Mouse (Mus musculus) mature B cell (primary cell): ENCODE measurements at regions not wholly inside any gene's neighbourhood (a gene's known extent, or its start where the extent isn't known, plus 50 kb on each side); places are given as distances from the start of the nearest gene placed in this dataset.

Experiments
- in situ Hi-C: fragments of 300-500 bp; cut with MboI; formaldehyde crosslinking; loops from 2 replicates; pipeline ENCODE4 v1.14.3; 2019

- in situ Hi-C loops = loop anchor here (10.0 kb wide), 1 partner anchor 904 kb away; no protein-coding TSS in a partner anchor
Measured at GRCm38 (mm10) chr16:93458598-93459496, 145.0 kb downstream of the Setd4 start.

DNA sequence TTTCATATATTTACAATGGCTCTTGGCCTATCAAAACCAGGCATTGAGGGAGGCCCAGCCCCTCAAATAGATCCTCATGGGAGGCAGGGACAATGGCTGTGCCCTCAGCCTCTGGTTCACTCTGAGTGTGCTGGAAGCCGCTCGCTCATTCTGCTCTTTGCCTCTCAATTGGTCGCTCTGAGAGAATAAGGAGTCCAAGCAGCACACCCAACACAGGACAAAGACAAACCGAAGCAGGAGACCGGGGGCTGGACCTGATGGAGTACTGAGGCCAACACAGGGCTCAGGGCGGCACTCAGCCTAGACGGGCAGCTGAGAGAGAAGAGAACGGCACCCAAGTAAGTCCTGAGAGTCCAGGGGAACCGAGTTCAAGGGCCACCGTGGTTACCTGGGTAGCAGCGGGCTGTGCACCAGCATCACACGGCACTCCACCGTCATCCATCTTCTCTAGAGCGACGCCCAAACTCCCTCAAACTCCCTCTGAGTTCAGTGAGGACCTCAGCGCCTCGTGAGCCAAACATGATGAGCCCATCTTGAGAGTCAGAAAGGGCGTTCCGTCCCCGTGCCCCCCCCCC lies 145.8 kb downstream of the Setd4 start:
- in situ Hi-C loops = loop anchor here (10.0 kb wide), 1 partner anchor 903 kb away; no protein-coding TSS in a partner anchor

- in situ Hi-C loops = loop anchor here (10.0 kb wide), 1 partner anchor 902 kb away; no protein-coding TSS in a partner anchor
Measured at GRCm38 (mm10) chr16:93456706-93457425, 147.0 kb downstream of the Setd4 start.

GRCm38 (mm10) chr16:93454080-93454997 lies 149.5 kb downstream of the Setd4 start:
- in situ Hi-C loops = loop anchor here (10.0 kb wide), 1 partner anchor 900 kb away; no protein-coding TSS in a partner anchor

- in situ Hi-C loops = loop anchor here (10.0 kb wide), 1 partner anchor 898 kb away; no protein-coding TSS in a partner anchor
Measured at GRCm38 (mm10) chr16:93453056-93453455, 150.8 kb downstream of the Setd4 start.

GRCm38 (mm10) chr16:93450896-93451295 lies 153.0 kb downstream of the Setd4 start:
- in situ Hi-C loops = loop anchor here (10.0 kb wide), 1 partner anchor 896 kb away; no protein-coding TSS in a partner anchor

- in situ Hi-C loops = loop anchor here (10.0 kb wide), 1 partner anchor 895 kb away; no protein-coding TSS in a partner anchor
Measured at GRCm38 (mm10) chr16:93449925-93450324, 153.9 kb downstream of the Setd4 start.

GRCm38 (mm10) chr16:93448124-93448523 lies 155.7 kb downstream of the Setd4 start:
- in situ Hi-C loops = no loop called here

DNA sequence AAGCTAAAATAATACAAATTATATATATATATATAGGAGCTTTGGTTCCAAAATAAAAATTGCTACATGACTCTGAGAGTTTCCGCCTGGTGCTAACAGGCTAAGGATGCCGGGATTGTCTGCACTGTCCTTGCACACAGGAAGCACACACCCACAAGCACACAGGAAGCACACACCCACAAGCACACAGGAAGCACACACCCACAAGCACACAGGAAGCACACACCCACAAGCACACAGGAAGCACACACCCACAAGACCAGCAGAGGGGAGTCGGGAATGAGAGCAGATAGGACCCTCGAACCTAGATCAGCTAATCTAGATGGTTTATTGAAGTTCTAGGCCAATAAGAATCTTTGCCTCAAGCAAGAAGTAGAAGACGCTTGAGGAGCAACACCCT lies 156.9 kb downstream of the Setd4 start:
- in situ Hi-C loops = no loop called here

DNA sequence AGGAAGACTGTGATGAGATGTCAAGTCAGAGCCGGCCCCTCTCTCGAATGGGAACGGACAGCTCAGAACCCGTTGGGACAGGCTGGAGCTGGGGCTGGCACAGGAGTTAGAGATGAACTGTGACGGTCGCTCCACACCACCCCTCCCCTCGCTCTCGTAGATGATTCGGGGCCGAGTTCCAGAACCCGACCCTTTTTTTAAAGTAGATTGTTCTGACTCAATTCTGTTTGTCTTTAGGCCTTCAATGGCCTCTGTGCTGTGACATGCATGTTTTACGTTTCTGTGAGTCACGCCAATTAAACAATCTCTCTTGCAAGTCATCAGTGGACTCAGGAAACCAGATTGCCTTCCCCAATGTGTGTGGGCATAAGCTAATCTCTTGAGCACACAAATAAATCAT lies 157.7 kb downstream of the Setd4 start:
- in situ Hi-C loops = no loop called here

DNA sequence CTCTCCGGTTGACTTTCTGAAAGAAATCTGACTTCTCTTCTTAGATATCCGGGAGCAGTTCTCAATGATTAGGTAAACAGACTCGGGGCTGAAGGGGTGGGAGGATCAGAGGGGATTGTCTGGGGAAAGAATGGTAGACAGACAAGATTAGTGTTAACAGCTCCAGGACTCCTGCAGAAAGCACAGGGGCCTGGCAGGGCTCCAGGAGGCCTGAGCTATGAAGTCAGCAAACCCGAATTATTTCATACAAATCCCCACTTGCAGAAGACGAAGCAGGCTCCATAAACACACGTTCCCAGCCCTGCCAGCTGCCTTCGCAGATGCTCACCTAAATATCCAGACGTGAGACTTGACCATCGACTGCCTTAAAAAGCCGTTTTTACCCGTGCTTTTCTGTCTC lies 161.0 kb downstream of the Setd4 start:
- in situ Hi-C loops = no loop called here

GRCm38 (mm10) chr16:93437608-93438425 lies 166.0 kb downstream of the Setd4 start:
- in situ Hi-C loops = no loop called here

- in situ Hi-C loops = no loop called here
Measured at GRCm38 (mm10) chr16:93436732-93437131, 167.1 kb downstream of the Setd4 start.

DNA sequence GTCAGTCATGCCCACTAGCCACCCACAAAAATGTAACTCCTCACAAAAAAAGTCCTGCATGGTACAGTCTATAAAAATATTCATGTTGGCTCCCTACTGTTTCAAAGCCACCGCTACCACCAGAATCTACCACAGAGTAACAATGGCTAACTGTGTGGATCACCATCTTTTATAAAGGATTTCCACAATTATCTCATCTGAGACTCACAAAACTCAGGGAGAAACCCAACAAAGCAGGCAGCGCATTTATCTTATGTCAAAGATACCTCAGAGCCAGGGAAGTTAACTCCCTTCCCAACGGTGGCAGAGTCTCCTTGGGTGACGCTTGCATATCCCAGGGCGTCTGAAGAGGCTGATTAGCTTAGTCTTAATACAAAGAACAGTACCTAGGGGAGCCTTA lies 172.5 kb downstream of the Setd4 start:
- in situ Hi-C loops = no loop called here

GRCm38 (mm10) chr16:93429324-93429781 lies 174.5 kb downstream of the Setd4 start:
- in situ Hi-C loops = no loop called here

DNA sequence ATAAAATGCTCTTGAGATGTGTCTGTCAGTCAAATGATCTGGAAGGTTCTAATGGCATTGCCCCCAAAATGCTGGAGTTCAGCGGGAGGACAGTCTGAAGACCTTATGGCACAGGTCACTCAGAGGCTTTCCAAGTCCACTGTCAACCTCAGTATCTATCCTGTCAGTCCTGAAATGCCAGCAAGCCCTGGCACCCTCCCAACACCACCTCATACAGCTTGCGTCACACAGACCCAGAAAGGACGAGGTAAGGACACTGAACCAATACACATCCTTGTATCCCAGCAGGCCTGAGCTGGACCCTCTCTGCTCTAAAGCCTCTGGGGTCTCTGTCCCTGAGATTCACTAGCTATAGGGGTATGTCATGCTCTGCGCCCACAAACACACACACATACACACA lies 176.6 kb downstream of the Setd4 start:
- in situ Hi-C loops = no loop called here

GRCm38 (mm10) chr16:93425731-93426130 lies 178.1 kb downstream of the Setd4 start:
- in situ Hi-C loops = no loop called here

- in situ Hi-C loops = no loop called here
Measured at GRCm38 (mm10) chr16:93423174-93423573, 180.7 kb downstream of the Setd4 start.

- in situ Hi-C loops = no loop called here
Measured at GRCm38 (mm10) chr16:93422221-93422620, 181.6 kb downstream of the Setd4 start.

DNA sequence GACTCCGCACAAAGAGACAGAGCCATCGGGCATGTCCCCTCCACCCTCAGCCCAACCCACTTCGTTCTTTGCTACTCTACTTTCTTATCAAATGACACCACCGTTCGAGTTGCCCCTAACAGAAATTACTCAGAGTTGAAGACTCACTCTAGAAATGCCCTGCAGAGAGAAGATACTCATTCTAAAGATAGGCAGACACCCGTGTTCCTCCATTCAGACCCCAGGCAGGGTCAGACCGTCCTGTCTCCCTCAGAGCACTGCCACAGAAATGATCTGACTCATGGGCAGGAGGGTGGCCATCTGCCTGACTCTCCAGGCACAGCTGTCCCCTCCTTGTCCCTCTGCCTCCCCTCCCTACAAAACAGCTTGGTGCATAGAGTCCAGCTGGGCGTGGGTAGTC lies 185.6 kb downstream of the Setd4 start:
- in situ Hi-C loops = no loop called here
